Mouse (Mus musculus): Measurements from ENCODE around the gene Cp.
A peak's percentile ranks its signal among the peaks of the same experiment; 100 is the strongest.
"Not testable (repeated sequence)": the region's sequence is repeated elsewhere in the genome, so short reads cannot be mapped to it uniquely, and the experiment has no call there.

Gene Cp

GRCm38 (mm10) chr3:20007275-20007674, 50.4 kb downstream of the Cp start:
- DNase-seq (ENCODE audit: low spot score in 2 of 2): no peak

- no peak for DNase-seq (ENCODE audit: low spot score in 2 of 2)
These were observed 50.9 kb downstream of the Cp start for GRCm38 (mm10) chr3:20007759-20008158.

- DNase-seq (ENCODE audit: low spot score in 2 of 2): no peak
These were observed 53.6 kb downstream of the Cp start for GRCm38 (mm10) chr3:20010464-20010863.

GRCm38 (mm10) chr3:20010905-20011304, 54.1 kb downstream of the Cp start:
- not testable (repeated sequence) for DNase-seq (ENCODE audit: low spot score in 2 of 2)

GRCm38 (mm10) chr3:20014454-20014853, 57.6 kb downstream of the Cp start:
- DNase-seq (ENCODE audit: low spot score in 2 of 2): no peak

GRCm38 (mm10) chr3:20018076-20018475, 61.2 kb downstream of the Cp start:
- DNase-seq (ENCODE audit: low spot score in 2 of 2): no peak

- DNase-seq (ENCODE audit: low spot score in 2 of 2): no peak
These were observed 67.0 kb downstream of the Cp start for GRCm38 (mm10) chr3:20023832-20024231.

GRCm38 (mm10) chr3:20026481-20026880, 69.6 kb downstream of the Cp start:
- DNase-seq (ENCODE audit: low spot score in 2 of 2): no peak

GRCm38 (mm10) chr3:20026996-20027689, 70.3 kb downstream of the Cp start:
- peak in 1 of 2 experiments; percentile 24 for DNase-seq (ENCODE audit: low spot score in 2 of 2)

- no peak for DNase-seq (ENCODE audit: low spot score in 2 of 2)
These were observed 70.9 kb downstream of the Cp start for GRCm38 (mm10) chr3:20027788-20028187.

GRCm38 (mm10) chr3:20028640-20029039, 71.8 kb downstream of the Cp start:
- peak in 1 of 2 experiments; percentile 6 for DNase-seq (ENCODE audit: low spot score in 2 of 2)

- no peak for DNase-seq (ENCODE audit: low spot score in 2 of 2)
These were observed 74.0 kb downstream of the Cp start for GRCm38 (mm10) chr3:20030807-20031206.

- DNase-seq (ENCODE audit: low spot score in 2 of 2): no peak
These were observed 77.2 kb downstream of the Cp start for GRCm38 (mm10) chr3:20033761-20034718.

- DNase-seq (ENCODE audit: low spot score in 2 of 2): peak; percentile 80 to 87
These were observed 78.0 kb downstream of the Cp start, which contains the start of gene Hps3 for GRCm38 (mm10) chr3:20034719-20035404. Gene Hps3, minus strand, starts transcription at chr3:20035315.

GRCm38 (mm10) chr3:20036069-20036468, 79.2 kb downstream of the Cp start:
- DNase-seq (ENCODE audit: low spot score in 2 of 2): no peak

- DNase-seq (ENCODE audit: low spot score in 2 of 2): not testable (repeated sequence)
These were observed 84.6 kb downstream of the Cp start for GRCm38 (mm10) chr3:20041461-20041860.

GRCm38 (mm10) chr3:20044736-20045135, 87.9 kb downstream of the Cp start:
- not testable (repeated sequence) for DNase-seq (ENCODE audit: low spot score in 2 of 2)

- peak; percentile 93 to 94 for DNase-seq (ENCODE audit: low spot score in 2 of 2)
These were observed 100.7 kb downstream of the Cp start, which contains the start of gene Hltf for GRCm38 (mm10) chr3:20057306-20058196. Gene Hltf, plus strand, starts transcription at chr3:20057811.

GRCm38 (mm10) chr3:20058197-20058541, 101.3 kb downstream of the Cp start:
- no peak for DNase-seq (ENCODE audit: low spot score in 2 of 2)
